Mouse (Mus musculus) urinary bladder, postnatal 14 days (tissue): Measurements from ENCODE around the gene Hspa1b.
A peak's percentile ranks its signal among the peaks of the same experiment; 100 is the strongest.
"Not testable (repeated sequence)": the region's sequence is repeated elsewhere in the genome, so short reads cannot be mapped to it uniquely, and the experiment has no call there.

Experiments used
- DNase-seq: peaks from one replicate; pipeline ENCODE4 v3.0.0; 2021; ENCODE audit warnings: low spot score

Hspa1b gene

GRCm38 (mm10) chr17:34954831-34955230 is 4.2 kb downstream of the Hspa1b start:
- no peak for DNase-seq

- DNase-seq: no peak
These were observed 5.1 kb downstream of the Hspa1b start for GRCm38 (mm10) chr17:34953904-34954303.

GRCm38 (mm10) chr17:34953258-34953657 is 5.8 kb downstream of the Hspa1b start:
- DNase-seq: no peak

- DNase-seq: peak; percentile 84
These were observed 6.5 kb downstream of the Hspa1b start for GRCm38 (mm10) chr17:34952378-34953040.

GRCm38 (mm10) chr17:34951636-34952377 is 7.2 kb downstream of the Hspa1b start:
- DNase-seq: no peak

GRCm38 (mm10) chr17:34950514-34951455 is 8.3 kb downstream of the Hspa1b start:
- DNase-seq: no peak

- DNase-seq: no peak
These were observed 9.5 kb downstream of the Hspa1b start for GRCm38 (mm10) chr17:34949553-34949969.

GRCm38 (mm10) chr17:34948721-34949552 is 10.1 kb downstream of the Hspa1b start:
- not testable (repeated sequence) for DNase-seq

GRCm38 (mm10) chr17:34947606-34948005 is 11.4 kb downstream of the Hspa1b start:
- DNase-seq: peak; percentile 41

GRCm38 (mm10) chr17:34946486-34947140 is 12.4 kb downstream of the Hspa1b start:
- no peak for DNase-seq

GRCm38 (mm10) chr17:34944362-34944761 is 14.7 kb downstream of the Hspa1b start:
- DNase-seq: peak; percentile 47

- no peak for DNase-seq
These were observed 15.8 kb downstream of the Hspa1b start for GRCm38 (mm10) chr17:34943128-34943815.

GRCm38 (mm10) chr17:34941344-34942041 is 17.5 kb downstream of the Hspa1b start:
- no peak for DNase-seq

- no peak for DNase-seq
These were observed 21.0 kb downstream of the Hspa1b start for GRCm38 (mm10) chr17:34937960-34938505.

- DNase-seq: no peak
These were observed 24.2 kb downstream of the Hspa1b start for GRCm38 (mm10) chr17:34934830-34935229.

GRCm38 (mm10) chr17:34934031-34934430 is 25.0 kb downstream of the Hspa1b start:
- DNase-seq: no peak

- no peak for DNase-seq
These were observed 26.8 kb downstream of the Hspa1b start for GRCm38 (mm10) chr17:34932287-34932686.

- no peak for DNase-seq
These were observed 27.3 kb downstream of the Hspa1b start for GRCm38 (mm10) chr17:34931735-34932098.

GRCm38 (mm10) chr17:34931061-34931734 is 27.8 kb downstream of the Hspa1b start, which contains the start of gene Neu1:
Gene Neu1, plus strand, starts transcription at chr17:34931253.
- peak; percentile 99 for DNase-seq
